Mouse (Mus musculus): ENCODE data around the gene Hepacam2. TPM values are rescaled to one million over a fixed set of nuclear protein-coding genes. Genes with fewer than 3 reads are reported as not detected.
"Not testable (repeated sequence)": the region's sequence is repeated elsewhere in the genome, so short reads cannot be mapped to it uniquely, and the experiment has no call there.

Hepacam2 gene
- polyA plus RNA-seq (2015; fragmentation: Nextera tagmentation; extraction: Ambion mirVana), result 1.5 and 1.6 TPM in 2 replicates

GRCm38 (mm10) chr6:3498162-3498848, at the start of gene Hepacam2, which contains the start of gene Vps50:
Gene Hepacam2, minus strand, starts transcription at chr6:3498298.
Gene Vps50, plus strand, starts transcription at chr6:3498382.
- peak; percentile 98 for ATAC-seq (ENCODE audit: low FRiP score)
- WGBS, result under 1% methylated on average over 28 of the region's 28 CpGs
- Histone ChIP-seq H3K27me3 (no peaks in the 10 kb centered on the region), H3K9ac (peak within 1 kb of the TSS; percentile 77), H3K9me3 (no peaks in the 10 kb centered on the region), H3K4me1 (replicated peaks) (peaks cover 13% of the 10 kb centered on the region), H3K4me3 (peak within 1 kb of the TSS; percentile 83), H3K4me2 (peak within 1 kb of the TSS; percentile 89), H3K27ac (peak within 1 kb of the TSS; percentile 48; the same call in 1 of the 2 replicates), H3K36me3 (no peaks in the 10 kb centered on the region)

GRCm38 (mm10) chr6:3544970-3545369, 46.9 kb upstream of the Hepacam2 start:
- peaks cover 11% of the 10 kb centered on the region for H3K36me3 ChIP-seq

GRCm38 (mm10) chr6:3543862-3544261, 45.8 kb upstream of the Hepacam2 start:
- peaks cover 11% of the 10 kb centered on the region for H3K36me3 ChIP-seq
- H3K27me3 ChIP-seq, result no peaks in the 10 kb centered on the region
- 88% methylated on average over 4 of the region's 4 CpGs for WGBS
- no peaks in the 10 kb centered on the region for H3K9me3 ChIP-seq
- no peak overlapping the region for H3K9ac ChIP-seq
- no peaks in the 10 kb centered on the region for H3K4me1 ChIP-seq (replicated peaks)
- no peak overlapping the region for H3K27ac ChIP-seq
- no peak overlapping the region for H3K4me3 ChIP-seq
- no peak for ATAC-seq (ENCODE audit: low FRiP score)
- H3K4me2 ChIP-seq, result no peak overlapping the region

More at GRCm38 (mm10) chr6:3544970-3545369, 46.9 kb upstream of the Hepacam2 start:
- Histone ChIP-seq H3K4me2 (no peak overlapping the region), H3K27me3 (no peaks in the 10 kb centered on the region), H3K9me3 (no peaks in the 10 kb centered on the region), H3K9ac (no peak overlapping the region), H3K27ac (no peak overlapping the region), H3K4me1 (replicated peaks) (no peaks in the 10 kb centered on the region), H3K4me3 (no peak overlapping the region)
- WGBS, result 24% methylated on average over 1 of the region's 1 CpGs
- ATAC-seq (ENCODE audit: low FRiP score), result no peak

- peak; percentile 43; the same call in 1 of the 2 replicates for ATAC-seq (ENCODE audit: low FRiP score)
These were observed 41.4 kb upstream of the Hepacam2 start for GRCm38 (mm10) chr6:3539470-3539869.

GRCm38 (mm10) chr6:3536048-3536447, 38.0 kb upstream of the Hepacam2 start:
- no peak overlapping the region for H3K9ac ChIP-seq
- ATAC-seq (ENCODE audit: low FRiP score), result no peak
- no peaks in the 10 kb centered on the region for H3K4me1 ChIP-seq (replicated peaks)
- H3K27ac ChIP-seq, result no peak overlapping the region
- no peak overlapping the region for H3K4me2 ChIP-seq
- no peaks in the 10 kb centered on the region for H3K9me3 ChIP-seq
- no peak overlapping the region for H3K4me3 ChIP-seq
- no peaks in the 10 kb centered on the region for H3K27me3 ChIP-seq
- H3K36me3 ChIP-seq, result peaks cover 10% of the 10 kb centered on the region
- WGBS, result 86% methylated on average over 1 of the region's 1 CpGs

More at GRCm38 (mm10) chr6:3539470-3539869, 41.4 kb upstream of the Hepacam2 start:
- Histone ChIP-seq H3K9me3 (no peaks in the 10 kb centered on the region), H3K36me3 (peaks cover 10% of the 10 kb centered on the region), H3K4me3 (no peak overlapping the region), H3K4me2 (no peak overlapping the region), H3K27ac (no peak overlapping the region), H3K27me3 (no peaks in the 10 kb centered on the region), H3K9ac (no peak overlapping the region), H3K4me1 (replicated peaks) (no peaks in the 10 kb centered on the region)
- 80% methylated on average over 2 of the region's 2 CpGs for WGBS

GRCm38 (mm10) chr6:3531445-3531844, 33.3 kb upstream of the Hepacam2 start:
- whole genome bisulfite sequencing, result 17% methylated on average over 5 of the region's 5 CpGs
- no peak for ATAC-seq (ENCODE audit: low FRiP score)
- H3K4me2 ChIP-seq, result no peak overlapping the region
- no peak overlapping the region for H3K27ac ChIP-seq
- H3K4me3 ChIP-seq, result no peak overlapping the region
- no peaks in the 10 kb centered on the region for H3K9me3 ChIP-seq
- no peak overlapping the region for H3K9ac ChIP-seq
- H3K4me1 ChIP-seq (replicated peaks), result no peaks in the 10 kb centered on the region
- peaks cover 6% of the 10 kb centered on the region for H3K36me3 ChIP-seq
- H3K27me3 ChIP-seq, result no peaks in the 10 kb centered on the region

GRCm38 (mm10) chr6:3528198-3528597, 30.1 kb upstream of the Hepacam2 start:
- no peaks in the 10 kb centered on the region for H3K9me3 ChIP-seq
- 97% methylated on average over 4 of the region's 4 CpGs for WGBS
- H3K4me2 ChIP-seq, result no peak overlapping the region
- H3K27me3 ChIP-seq, result no peaks in the 10 kb centered on the region
- no peak overlapping the region for H3K4me3 ChIP-seq
- no peak overlapping the region for H3K27ac ChIP-seq
- peaks cover 9% of the 10 kb centered on the region for H3K36me3 ChIP-seq
- ATAC-seq (ENCODE audit: low FRiP score), result no peak
- H3K9ac ChIP-seq, result no peak overlapping the region
- H3K4me1 ChIP-seq (replicated peaks), result no peaks in the 10 kb centered on the region

- ATAC-seq (ENCODE audit: low FRiP score), result peak; percentile 81
- Histone ChIP-seq H3K27ac (peak overlapping the region; percentile 71), H3K4me2 (no peak overlapping the region), H3K27me3 (no peaks in the 10 kb centered on the region), H3K36me3 (no peaks in the 10 kb centered on the region), H3K9me3 (no peaks in the 10 kb centered on the region), H3K4me1 (replicated peaks) (peaks cover 24% of the 10 kb centered on the region), H3K4me3 (no peak overlapping the region), H3K9ac (no peak overlapping the region)
- WGBS, result 36% methylated on average over 3 of the region's 3 CpGs
These were observed 14.5 kb upstream of the Hepacam2 start for GRCm38 (mm10) chr6:3512611-3513010.

GRCm38 (mm10) chr6:3511612-3512011, 13.5 kb upstream of the Hepacam2 start:
- 31% methylated on average over 11 of the region's 11 CpGs for WGBS
- Histone ChIP-seq H3K9ac (peak overlapping the region; percentile 66), H3K9me3 (no peaks in the 10 kb centered on the region), H3K36me3 (no peaks in the 10 kb centered on the region), H3K27me3 (no peaks in the 10 kb centered on the region), H3K4me3 (peak overlapping the region; percentile 1; the same call in 1 of the 2 replicates), H3K4me2 (peak overlapping the region; percentile 46), H3K4me1 (replicated peaks) (peaks cover 24% of the 10 kb centered on the region), H3K27ac (peak overlapping the region; percentile 87)
- peak; percentile 38 for ATAC-seq (ENCODE audit: low FRiP score)

- no peaks in the 10 kb centered on the region for H3K9me3 ChIP-seq
- H3K4me3 ChIP-seq, result peak overlapping the region; percentile 1; the same call in 1 of the 2 replicates
- peak; percentile 32 for ATAC-seq (ENCODE audit: low FRiP score)
- WGBS, result 63% methylated on average over 10 of the region's 10 CpGs
- H3K27ac ChIP-seq, result peak overlapping the region; percentile 87
- H3K4me2 ChIP-seq, result peak overlapping the region; percentile 46
- H3K4me1 ChIP-seq (replicated peaks), result peaks cover 24% of the 10 kb centered on the region
- no peaks in the 10 kb centered on the region for H3K36me3 ChIP-seq
- no peaks in the 10 kb centered on the region for H3K27me3 ChIP-seq
- peak overlapping the region; percentile 66 for H3K9ac ChIP-seq
These were observed 13.0 kb upstream of the Hepacam2 start for GRCm38 (mm10) chr6:3511116-3511515.

GRCm38 (mm10) chr6:3509782-3510181, 11.7 kb upstream of the Hepacam2 start:
- Histone ChIP-seq H3K27me3 (no peaks in the 10 kb centered on the region), H3K36me3 (no peaks in the 10 kb centered on the region), H3K9me3 (no peaks in the 10 kb centered on the region), H3K4me3 (no peak overlapping the region), H3K4me1 (replicated peaks) (peaks cover 24% of the 10 kb centered on the region), H3K4me2 (no peak overlapping the region), H3K27ac (no peak overlapping the region), H3K9ac (no peak overlapping the region)
- peak; percentile 41; the same call in 1 of the 2 replicates for ATAC-seq (ENCODE audit: low FRiP score)
- WGBS, result 15% methylated on average over 2 of the region's 2 CpGs

- H3K36me3 ChIP-seq; H3K27me3 ChIP-seq; ATAC-seq (ENCODE audit: low FRiP score); H3K4me2 ChIP-seq; H3K9me3 ChIP-seq; H3K27ac ChIP-seq; H3K4me3 ChIP-seq; H3K9ac ChIP-seq: not testable (repeated sequence)
- H3K4me1 ChIP-seq (replicated peaks), result peaks cover 22% of the 10 kb centered on the region
- WGBS, result 86% methylated on average over 2 of the region's 2 CpGs
These were observed 10.1 kb upstream of the Hepacam2 start for GRCm38 (mm10) chr6:3508151-3508550.

GRCm38 (mm10) chr6:3507078-3507477, 9.0 kb upstream of the Hepacam2 start:
- no peak overlapping the region for H3K4me3 ChIP-seq
- no peaks in the 10 kb centered on the region for H3K27me3 ChIP-seq
- no peak for ATAC-seq (ENCODE audit: low FRiP score)
- H3K36me3 ChIP-seq, result no peaks in the 10 kb centered on the region
- H3K4me2 ChIP-seq, result no peak overlapping the region
- H3K9me3 ChIP-seq, result no peaks in the 10 kb centered on the region
- no peak overlapping the region for H3K9ac ChIP-seq
- H3K27ac ChIP-seq, result no peak overlapping the region
- 84% methylated on average over 4 of the region's 4 CpGs for WGBS
- peaks cover 14% of the 10 kb centered on the region for H3K4me1 ChIP-seq (replicated peaks)

Data from hindbrain, embryonic 13.5 days (tissue).